Mouse (Mus musculus): Measurements from ENCODE around the gene Atxn10.

Gene Atxn10

GRCm38 (mm10) chr15:85404739-85405138, 68.7 kb downstream of the Atxn10 start:
- no peak for DNase-seq (ENCODE audit: low spot score)

DNA sequence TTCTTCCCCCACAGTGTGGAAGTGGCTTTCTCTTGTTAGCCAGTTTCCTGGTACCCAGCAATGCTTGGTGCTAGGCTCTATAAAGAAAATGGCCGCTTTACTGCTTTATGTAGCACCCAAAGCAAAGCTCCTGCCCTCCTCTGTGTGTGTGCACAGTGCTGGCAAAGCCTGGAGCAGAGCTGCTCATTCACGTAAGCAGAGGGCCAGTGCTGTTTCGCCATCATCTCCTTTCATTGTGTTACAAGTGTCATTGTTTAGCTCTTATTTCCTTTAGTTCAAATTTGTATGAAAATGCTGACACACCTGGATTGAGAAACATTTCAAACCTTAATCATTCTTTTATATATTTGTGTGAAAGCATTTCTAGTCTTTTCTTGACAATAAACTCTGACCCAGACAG, 69.5 kb downstream of the Atxn10 start:
- no peak for DNase-seq (ENCODE audit: low spot score)

GRCm38 (mm10) chr15:85406846-85407245, 70.8 kb downstream of the Atxn10 start:
- DNase-seq (ENCODE audit: low spot score): no peak

- DNase-seq (ENCODE audit: low spot score): no peak
Measured at GRCm38 (mm10) chr15:85407342-85407741, 71.3 kb downstream of the Atxn10 start.

DNA sequence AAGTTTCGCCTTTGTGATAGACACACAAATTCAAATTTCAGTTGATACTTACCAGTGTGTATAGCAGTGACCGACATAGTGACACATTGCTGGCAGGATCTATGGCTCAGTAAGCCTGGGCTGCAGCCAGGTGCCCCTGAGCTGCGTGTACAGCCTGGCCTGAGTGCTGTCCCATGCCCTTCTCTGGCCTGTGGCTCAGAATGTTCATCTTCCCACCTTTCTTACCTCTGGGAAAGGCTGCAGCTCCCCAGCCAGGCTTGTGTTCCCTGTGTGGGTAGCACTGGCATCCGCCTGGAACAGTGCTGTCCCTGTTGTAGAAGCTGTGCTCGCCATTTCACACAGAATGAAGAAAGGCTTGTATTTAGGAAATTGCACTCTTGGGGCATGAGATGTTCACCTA, 72.7 kb downstream of the Atxn10 start:
- DNase-seq (ENCODE audit: low spot score): no peak

- DNase-seq (ENCODE audit: low spot score): no peak
Measured at GRCm38 (mm10) chr15:85409245-85409783, 73.3 kb downstream of the Atxn10 start.

GRCm38 (mm10) chr15:85409836-85410235, 73.8 kb downstream of the Atxn10 start:
- no peak for DNase-seq (ENCODE audit: low spot score)

DNA sequence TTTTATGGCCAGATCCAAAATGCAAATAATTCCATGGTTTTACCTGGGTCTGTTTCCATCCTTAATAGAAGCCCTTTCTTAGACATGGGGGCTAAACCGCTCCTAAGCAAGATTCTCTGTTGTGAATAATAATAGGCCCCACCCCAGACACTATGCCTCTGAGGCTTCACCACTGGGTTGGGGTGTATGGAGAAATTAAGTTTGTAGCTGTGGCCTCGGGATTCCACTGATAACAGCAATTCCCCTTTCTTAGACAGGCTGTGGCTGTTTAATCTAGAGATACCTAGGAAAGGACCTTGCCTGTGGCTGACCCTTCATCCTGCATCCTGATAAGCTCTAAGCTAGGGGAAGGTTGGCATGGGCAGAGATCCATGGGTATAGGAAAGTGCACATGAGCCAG, 78.6 kb downstream of the Atxn10 start:
- DNase-seq (ENCODE audit: low spot score): no peak

GRCm38 (mm10) chr15:85420686-85421085, 84.6 kb downstream of the Atxn10 start:
- DNase-seq (ENCODE audit: low spot score): no peak

GRCm38 (mm10) chr15:85424197-85424596, 88.2 kb downstream of the Atxn10 start:
- no peak for DNase-seq (ENCODE audit: low spot score)

DNA sequence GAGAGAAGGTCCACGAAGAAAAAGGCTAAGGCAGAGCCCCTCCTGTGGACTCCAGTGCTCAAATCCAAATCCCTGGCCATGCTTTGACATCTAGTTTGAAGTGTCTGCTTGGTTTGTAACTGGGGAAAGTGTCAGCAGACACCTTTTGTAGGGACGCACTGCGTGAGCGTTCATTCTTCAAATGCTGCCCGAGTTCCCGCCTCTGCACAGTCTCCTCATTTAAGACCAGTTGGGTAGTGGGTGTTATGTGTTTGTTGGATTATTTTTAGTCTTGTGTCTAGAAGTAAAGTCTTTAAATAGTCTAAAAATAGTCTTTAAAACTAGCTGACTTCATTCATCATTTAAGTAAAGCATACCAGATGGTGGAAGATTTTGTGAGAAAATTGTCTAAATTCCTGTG, 92.1 kb downstream of the Atxn10 start:
- no peak for DNase-seq (ENCODE audit: low spot score)

- no peak for DNase-seq (ENCODE audit: low spot score)
Measured at GRCm38 (mm10) chr15:85442568-85442967, 106.5 kb downstream of the Atxn10 start.

GRCm38 (mm10) chr15:85446652-85447051, 110.6 kb downstream of the Atxn10 start:
- no peak for DNase-seq (ENCODE audit: low spot score)

DNA sequence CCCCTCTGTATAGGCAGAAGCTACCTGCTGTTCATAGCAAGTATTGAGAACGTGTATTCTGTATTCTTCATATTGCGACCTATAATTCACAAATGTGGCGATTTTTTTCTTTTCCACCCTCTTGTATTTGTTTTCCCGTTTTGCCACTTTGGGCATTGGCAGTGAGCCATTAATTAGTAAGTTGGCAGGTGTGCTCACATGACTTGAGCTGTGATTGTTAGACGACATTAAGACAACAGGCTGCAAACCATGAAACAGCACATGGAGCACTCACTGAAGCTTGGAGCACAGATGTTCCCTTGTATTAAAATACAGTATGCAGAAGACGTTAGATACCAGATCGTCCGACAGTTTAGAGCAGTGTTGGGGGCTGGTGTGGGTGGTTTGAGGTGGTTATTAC, 120.8 kb downstream of the Atxn10 start:
- no peak for DNase-seq (ENCODE audit: low spot score)

DNA sequence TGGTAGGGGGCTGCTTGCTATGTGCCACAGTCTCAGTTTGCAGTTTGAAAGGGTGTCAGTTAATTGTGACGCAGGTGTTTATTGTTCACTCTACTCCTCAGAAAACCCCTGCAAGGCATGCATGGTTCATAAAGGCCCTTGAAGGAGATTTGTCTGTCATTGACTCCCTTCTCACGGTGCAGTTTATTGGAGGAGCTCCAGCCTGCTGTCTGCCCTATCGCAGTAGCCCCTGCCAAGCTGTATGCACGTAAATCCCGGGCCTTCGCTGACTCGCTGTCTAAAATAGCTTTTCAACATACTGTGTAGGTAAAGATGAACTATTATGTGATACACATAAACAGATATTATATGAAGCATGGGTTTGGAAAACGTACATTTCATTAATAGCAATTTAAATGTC, 121.8 kb downstream of the Atxn10 start:
- DNase-seq (ENCODE audit: low spot score): no peak

DNA sequence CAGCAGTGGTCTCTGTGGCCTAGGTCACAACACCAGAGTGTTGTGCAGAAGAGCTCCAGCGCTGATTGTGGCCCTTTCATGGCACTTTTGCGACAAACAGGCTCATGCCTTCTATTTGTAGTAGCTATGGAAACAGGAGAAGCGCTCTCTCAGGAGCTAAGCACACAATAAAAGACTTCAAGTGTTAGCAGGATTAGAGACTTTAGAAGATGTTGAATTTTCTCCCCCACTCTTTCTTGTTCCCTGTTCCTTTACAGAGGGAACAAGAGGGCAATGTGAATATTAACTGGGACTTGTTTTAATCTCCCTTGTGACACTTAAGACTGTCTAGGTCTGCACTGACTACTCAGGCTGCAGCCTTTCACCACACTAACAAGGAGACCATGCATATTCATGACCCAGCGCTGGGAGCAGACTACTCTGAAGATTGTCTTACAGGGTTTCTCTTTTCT, 122.6 kb downstream of the Atxn10 start:
- DNase-seq (ENCODE audit: low spot score): no peak

GRCm38 (mm10) chr15:85461541-85461940, 125.5 kb downstream of the Atxn10 start:
- DNase-seq (ENCODE audit: low spot score): no peak

- DNase-seq (ENCODE audit: low spot score): no peak
Measured at GRCm38 (mm10) chr15:85462138-85462537, 126.1 kb downstream of the Atxn10 start.

GRCm38 (mm10) chr15:85463027-85463790, 127.2 kb downstream of the Atxn10 start:
- DNase-seq (ENCODE audit: low spot score): no peak

- DNase-seq (ENCODE audit: low spot score): no peak
Measured at GRCm38 (mm10) chr15:85464190-85464589, 128.1 kb downstream of the Atxn10 start.

- peak; percentile 56 for DNase-seq (ENCODE audit: low spot score)
Measured at GRCm38 (mm10) chr15:85464823-85465565, 128.9 kb downstream of the Atxn10 start.

DNA sequence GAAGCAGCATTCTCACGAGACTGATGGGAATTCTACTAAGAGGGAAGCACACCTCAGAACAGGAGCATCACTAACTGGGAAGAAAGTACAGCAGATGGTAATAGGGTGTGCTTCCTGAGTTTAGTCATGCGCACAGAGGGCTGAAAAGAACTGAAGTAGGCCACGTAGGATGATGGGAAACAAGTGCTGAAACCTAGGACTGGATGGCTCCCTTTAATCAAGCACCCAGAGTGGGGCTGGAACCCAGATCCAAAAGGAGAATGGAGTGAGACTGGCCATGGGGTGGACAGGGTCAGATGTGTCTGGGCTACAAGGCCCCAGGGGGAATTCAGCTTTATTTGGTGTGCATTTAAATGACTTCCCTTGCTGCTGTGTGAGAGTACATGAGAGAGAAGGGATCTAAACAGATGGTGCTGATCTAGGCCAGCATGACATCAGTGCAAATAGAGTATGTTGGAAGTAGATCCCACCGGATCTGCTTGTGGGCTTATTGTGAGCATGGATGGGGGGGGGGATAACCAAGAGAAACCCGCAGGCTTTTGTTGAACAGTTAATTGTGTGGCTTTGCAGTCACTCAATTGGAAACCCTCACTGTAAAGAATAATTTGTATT, 130.5 kb downstream of the Atxn10 start:
- DNase-seq (ENCODE audit: low spot score): no peak

DNA sequence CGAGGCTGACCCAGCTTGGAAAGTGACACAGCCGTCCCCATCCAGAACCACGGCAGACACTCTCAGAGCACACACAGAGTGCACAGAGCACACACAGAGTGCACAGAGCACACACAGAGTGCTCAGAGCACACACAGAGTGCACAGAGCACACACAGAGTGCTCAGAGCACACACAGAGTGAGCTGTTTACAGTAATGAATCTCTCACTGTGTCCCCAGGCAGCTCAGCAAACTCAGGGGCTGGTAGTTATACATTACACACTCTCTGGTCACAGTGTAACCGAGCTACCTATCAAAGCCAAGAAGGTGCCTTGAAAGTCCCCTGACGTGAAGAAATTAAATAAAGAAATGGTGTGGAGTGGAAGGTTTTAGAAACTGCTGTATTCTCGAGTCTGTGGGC, 133.4 kb downstream of the Atxn10 start:
- DNase-seq (ENCODE audit: low spot score): no peak

Measured in testis, postnatal 10 days (tissue).